Mouse (Mus musculus) brain, adult 2 months (tissue): ENCODE measurements around the gene Sprtn.

Experiments
- DNase-seq: peaks from one replicate; pipeline ENCODE4 v3.0.0; 2011; ENCODE audit warnings: low read depth, low spot score

The Sprtn gene

DNA sequence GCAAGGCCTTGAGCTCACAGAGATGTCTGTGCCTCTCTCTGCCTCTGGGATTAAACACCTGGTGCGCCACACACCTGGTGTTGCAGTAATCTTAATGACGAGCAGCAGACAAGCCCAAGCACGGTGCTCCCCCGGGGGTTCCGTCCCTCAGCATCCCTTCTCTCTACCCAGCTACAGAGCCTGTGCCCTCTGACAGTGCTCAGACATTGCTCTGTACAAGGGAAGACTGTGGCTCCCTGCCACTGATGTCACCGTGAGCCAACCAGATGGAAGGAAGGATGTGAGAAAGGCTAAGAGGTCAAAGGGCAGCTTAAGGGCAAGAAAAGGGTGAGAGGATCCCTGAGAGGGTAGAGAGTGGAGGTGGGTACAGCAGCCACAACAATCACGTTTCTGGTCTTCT is 46.7 kb downstream of the Sprtn start:
- no peak for DNase-seq

DNA sequence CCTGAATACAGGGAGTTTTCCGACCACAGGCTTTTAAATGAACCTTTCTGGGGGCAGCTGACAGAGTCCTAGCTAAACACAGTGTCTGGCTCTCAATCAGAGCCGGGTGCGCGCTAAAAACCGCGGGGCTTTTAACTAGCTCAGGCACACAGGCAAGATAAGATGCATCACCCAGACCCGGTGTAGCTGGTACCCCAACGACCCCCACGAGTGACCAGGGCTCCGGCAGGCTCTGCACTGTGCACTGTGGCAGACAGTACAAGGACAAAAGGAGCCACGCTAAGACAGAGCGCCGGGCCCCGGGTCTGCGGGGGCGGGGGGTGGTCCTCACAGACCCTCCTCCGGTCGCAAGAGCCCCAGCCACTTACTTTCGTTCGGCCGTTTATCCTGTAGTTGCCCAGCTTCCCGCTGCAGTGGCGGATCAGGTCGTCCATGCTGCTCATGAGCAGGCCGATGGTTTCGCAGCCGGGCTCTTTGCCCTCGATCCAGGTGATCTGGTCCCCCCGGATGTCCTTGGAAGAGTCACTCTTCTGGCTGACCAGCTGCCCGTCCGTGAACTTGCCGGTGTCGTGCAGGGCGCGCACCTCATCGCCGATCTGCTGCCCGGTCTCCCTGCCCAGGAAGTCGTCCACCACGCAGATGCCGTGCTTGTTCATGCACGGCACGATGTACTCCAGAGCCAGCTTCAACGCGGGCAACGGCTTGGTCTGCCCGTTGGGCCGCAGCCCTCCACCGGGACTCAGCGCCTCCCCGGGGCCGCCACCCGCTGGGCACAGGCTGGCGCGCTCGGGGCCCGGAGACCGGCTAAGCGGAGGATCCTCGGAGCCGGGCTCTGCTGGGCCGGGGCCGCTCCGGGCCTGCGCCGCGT is 50.4 kb downstream of the Sprtn start:
- peak; percentile 76 for DNase-seq

DNA sequence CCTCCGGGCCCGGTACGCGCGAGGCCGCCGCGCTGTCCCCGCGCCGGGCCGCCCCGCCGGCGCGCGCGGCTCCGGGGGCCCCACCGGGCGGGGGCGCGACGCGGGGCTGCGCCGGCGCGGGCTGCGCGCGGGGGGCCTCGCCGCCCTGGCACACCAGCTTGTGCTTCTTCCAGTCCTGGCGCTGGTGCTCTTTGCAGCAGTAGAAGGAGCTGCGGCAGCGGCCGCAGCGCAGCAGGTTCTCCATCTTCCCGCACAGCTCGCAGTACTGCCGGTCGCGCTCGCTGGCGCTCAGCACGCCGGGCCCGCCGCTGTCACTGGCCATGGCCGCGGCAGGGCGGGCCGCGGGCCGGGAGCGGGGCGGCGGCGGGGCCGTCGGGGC is 51.0 kb downstream of the Sprtn start:
- peak; percentile 67 for DNase-seq

- peak; percentile 93 for DNase-seq
These were observed 51.8 kb downstream of the Sprtn start, which contains the start of gene Egln1 for GRCm38 (mm10) chr8:124949209-124950068. Egln1 (minus strand) TSS chr8:124949324.

DNA sequence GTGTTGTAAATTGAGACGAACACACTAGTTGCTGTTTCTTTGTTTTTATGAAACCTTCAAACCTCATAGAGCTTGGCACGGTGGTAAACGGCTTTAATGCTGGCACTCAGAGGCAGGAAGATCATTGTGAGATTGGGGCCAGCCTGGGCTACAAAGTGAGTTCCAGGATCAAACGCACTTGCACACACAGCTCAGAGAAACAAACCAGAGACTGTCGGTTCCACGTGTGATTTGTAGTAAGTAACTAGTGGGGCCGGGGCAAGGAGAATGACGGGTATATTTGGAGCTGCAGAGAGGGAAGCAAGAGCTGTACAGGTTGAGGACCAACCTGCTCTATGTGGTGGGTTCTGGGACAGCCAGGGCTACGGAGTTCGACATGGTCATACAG is 52.4 kb downstream of the Sprtn start:
- DNase-seq = no peak

DNA sequence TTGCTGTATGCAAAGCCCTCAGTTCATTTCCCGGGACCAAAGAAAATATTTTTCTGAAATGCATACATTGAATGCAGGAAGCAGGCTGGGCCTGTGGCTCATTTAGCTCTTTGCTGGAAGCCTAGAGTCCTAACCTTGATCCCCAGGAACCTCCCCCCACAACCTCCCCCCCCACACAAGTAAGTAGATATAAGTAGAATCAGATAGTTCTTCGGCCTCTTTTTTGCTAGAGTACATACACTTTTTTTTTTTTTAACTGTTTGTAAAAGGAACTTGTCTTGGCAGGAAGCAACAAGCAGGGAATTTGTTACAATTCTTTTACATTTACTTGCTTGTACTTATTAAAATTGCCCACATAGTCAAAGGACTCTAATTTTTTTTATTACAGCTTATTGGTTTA is 53.2 kb downstream of the Sprtn start:
- DNase-seq = no peak

DNA sequence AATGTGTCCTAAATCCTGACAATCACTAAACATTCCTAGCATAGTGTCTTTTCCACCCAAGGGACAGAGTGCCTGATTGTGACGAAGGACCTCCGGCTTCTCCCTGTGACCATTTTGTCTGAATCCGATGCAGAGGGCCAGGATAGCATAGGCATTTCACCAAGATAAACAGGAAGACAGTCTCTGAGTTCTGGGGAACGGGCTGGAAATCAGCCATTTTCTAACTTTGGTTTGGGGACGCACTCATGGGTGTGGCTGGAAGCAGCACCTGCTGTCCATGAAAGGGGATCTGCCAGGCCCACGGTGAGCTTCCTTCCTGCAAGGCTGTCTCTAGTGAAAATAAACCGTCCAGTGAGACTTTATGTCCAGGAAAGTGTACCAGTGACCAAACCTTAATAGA is 55.5 kb downstream of the Sprtn start:
- DNase-seq = no peak

DNA sequence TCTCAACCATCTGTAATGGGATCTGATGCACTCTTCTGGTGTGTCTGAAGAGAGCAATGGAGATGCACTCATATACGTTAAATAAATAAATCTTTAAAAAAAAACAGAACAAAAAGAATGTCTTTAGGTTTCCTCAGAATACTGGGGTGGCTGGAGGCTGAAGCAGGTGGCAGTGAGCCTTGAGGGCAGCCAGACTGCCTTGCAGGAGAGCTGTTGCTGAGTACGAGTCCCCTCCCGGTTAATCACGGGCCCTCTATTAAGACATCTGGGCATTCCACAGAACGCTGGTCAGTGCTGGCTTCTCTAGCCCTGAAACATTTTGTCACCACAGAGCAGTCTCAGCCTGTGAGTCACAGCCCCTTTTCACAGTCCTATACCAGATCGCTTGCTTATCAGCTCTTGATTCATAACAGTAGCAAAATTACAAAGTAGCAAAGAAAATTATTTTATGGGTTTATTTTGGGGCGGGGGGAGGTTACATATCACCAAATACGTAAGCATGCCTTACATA is 56.9 kb downstream of the Sprtn start:
- DNase-seq = no peak
